Mouse (Mus musculus) lung, embryonic 14.5 days (tissue): ENCODE data around the gene Tor1b. TPM values are rescaled to one million over a fixed set of nuclear protein-coding genes. Genes with fewer than 3 reads are reported as not detected.
A peak's percentile ranks its signal among the peaks of the same experiment; 100 is the strongest.
"Not testable (repeated sequence)": the region's sequence is repeated elsewhere in the genome, so short reads cannot be mapped to it uniquely, and the experiment has no call there.

Source experiments
- ATAC-seq: fragments of 200-750 bp; cut with Nextera tagmentation; 2 replicates; pipeline ENCODE4 v1.8.0; 2017; ENCODE audit warnings: mild to moderate bottlenecking, moderate TSS enrichment, moderate library complexity; ENCODE audit not compliant: insufficient read depth
- DNase-seq: peaks from one replicate; pipeline ENCODE4 v3.0.0-alpha.2; 2015
- H3K27ac ChIP-seq: fragments of 300-500 bp; sonication (generic); 2 replicates; pipeline ENCODE4 v1.5.1; 2014; ENCODE audit warnings: low read depth, mild to moderate bottlenecking, moderate library complexity
- H3K27me3 ChIP-seq: fragments of 300-500 bp; sonication (generic); 2 replicates; pipeline ENCODE4 v1.6.1; 2014; ENCODE audit warnings: low read length, control low read depth; ENCODE audit not compliant: insufficient read depth
- H3K36me3 ChIP-seq: fragments of 300-500 bp; sonication (generic); 2 replicates; pipeline ENCODE4 v1.6.1; 2014; ENCODE audit warnings: control low read depth; ENCODE audit not compliant: insufficient read depth
- H3K4me1 ChIP-seq: fragments of 300-500 bp; sonication (generic); 2 replicates; pipeline ENCODE4 v1.6.1; 2014; ENCODE audit warnings: antibody characterized with exemption, control low read depth; ENCODE audit not compliant: insufficient read depth
- H3K4me2 ChIP-seq: fragments of 300-500 bp; sonication (generic); 2 replicates; pipeline ENCODE4 v1.6.1; 2014; ENCODE audit warnings: mild to moderate bottlenecking
- H3K4me3 ChIP-seq: fragments of 300-500 bp; sonication (generic); 2 replicates; pipeline ENCODE4 v1.5.1; 2014; ENCODE audit warnings: low read depth, low read length
- H3K9ac ChIP-seq: fragments of 300-500 bp; sonication (generic); 2 replicates; pipeline ENCODE4 v1.6.1; 2014
- H3K9me3 ChIP-seq: fragments of 300-500 bp; sonication (generic); 2 replicates; pipeline ENCODE4 v1.6.1; 2016; ENCODE audit warnings: low read depth, low read length, control low read depth
- CTCF ChIP-seq: IDR thresholded peaks from 2 replicates; pipeline ENCODE4 v1.5.1; 2016; ENCODE audit warnings: antibody characterized with exemption, low read depth
- WGBS: fragments of 180-500 bp; shearing (Covaris S2); extraction: QIAGEN DNeasy Blood & Tissue Kit; methylation state at CpG from one replicate; pipeline ENCODE4 v1.1.7; 2014; 5-methylcytosine and 5-hydroxymethylcytosine counted together
- polyA plus RNA-seq: library from polyadenylated mRNA; unstranded; fragments of >200 nt; fragmentation: Nextera tagmentation; extraction: Ambion mirVana; gene quantifications from 2 replicates; pipeline ENCODE4 v1.2.1, GENCODE M21; 2014

Gene Tor1b
- polyA plus RNA-seq, 1 experiment from 2014 or later: 41.0 TPM

GRCm38 (mm10) chr2:30931922-30932321 is 20.8 kb upstream of the Tor1b start:
- no peak overlapping the region for H3K4me3 ChIP-seq
- WGBS: 72% methylated on average over 3 of the region's 3 CpGs
- no peaks in the 10 kb centered on the region for H3K36me3 ChIP-seq
- H3K4me2 ChIP-seq: no peak overlapping the region
- no peaks in the 10 kb centered on the region for H3K27me3 ChIP-seq
- H3K4me1 ChIP-seq: peaks cover 15% of the 10 kb centered on the region
- ATAC-seq (no peak), DNase-seq (no peak)
- no peak overlapping the region for H3K9ac ChIP-seq
- H3K9me3 ChIP-seq: no peaks in the 10 kb centered on the region
- TF ChIP-seq CTCF: no peak
- no peak overlapping the region for H3K27ac ChIP-seq

GRCm38 (mm10) chr2:30933032-30933431 is 19.7 kb upstream of the Tor1b start:
- no peaks in the 10 kb centered on the region for H3K27me3 ChIP-seq
- WGBS: 59% methylated on average over 6 of the region's 6 CpGs
- H3K9me3 ChIP-seq: no peaks in the 10 kb centered on the region
- ATAC-seq (no peak), DNase-seq (no peak)
- no peak overlapping the region for H3K4me3 ChIP-seq
- no peaks in the 10 kb centered on the region for H3K36me3 ChIP-seq
- H3K27ac ChIP-seq: no peak overlapping the region
- no peak overlapping the region for H3K9ac ChIP-seq
- H3K4me1 ChIP-seq: peaks cover 9% of the 10 kb centered on the region
- no peak for TF ChIP-seq CTCF
- no peak overlapping the region for H3K4me2 ChIP-seq

- no peaks in the 10 kb centered on the region for H3K36me3 ChIP-seq
- H3K9me3 ChIP-seq: no peaks in the 10 kb centered on the region
- no peak overlapping the region for H3K4me2 ChIP-seq
- ATAC-seq (no peak), DNase-seq (peak; percentile 92)
- H3K4me1 ChIP-seq: peaks cover 7% of the 10 kb centered on the region; the same call in 1 of the 2 replicates
- peak; percentile 95 for TF ChIP-seq CTCF
- H3K4me3 ChIP-seq: no peak overlapping the region
- 19% methylated on average over 7 of the region's 7 CpGs for WGBS
- H3K9ac ChIP-seq: no peak overlapping the region
- H3K27me3 ChIP-seq: no peaks in the 10 kb centered on the region
- H3K27ac ChIP-seq: no peak overlapping the region
Measured at GRCm38 (mm10) chr2:30933917-30934450, 18.8 kb upstream of the Tor1b start.

GRCm38 (mm10) chr2:30936808-30937207 is 16.0 kb upstream of the Tor1b start:
- 79% methylated on average over 3 of the region's 3 CpGs for WGBS
- Histone ChIP-seq H3K27me3 (no peaks in the 10 kb centered on the region), H3K36me3 (no peaks in the 10 kb centered on the region), H3K4me2 (no peak overlapping the region), H3K9ac (no peak overlapping the region), H3K27ac (no peak overlapping the region), H3K9me3 (no peaks in the 10 kb centered on the region), H3K4me1 (no peaks in the 10 kb centered on the region), H3K4me3 (no peak overlapping the region)
- TF ChIP-seq CTCF: no peak
- no peak for ATAC-seq
- no peak for DNase-seq

- Histone ChIP-seq H3K4me2 (no peak overlapping the region), H3K9me3 (no peaks in the 10 kb centered on the region), H3K36me3 (no peaks in the 10 kb centered on the region), H3K4me3 (no peak overlapping the region), H3K4me1 (no peaks in the 10 kb centered on the region), H3K9ac (no peak overlapping the region), H3K27me3 (no peaks in the 10 kb centered on the region), H3K27ac (no peak overlapping the region)
- WGBS: 58% methylated on average over 8 of the region's 8 CpGs
- no peak for TF ChIP-seq CTCF
- ATAC-seq (no peak), DNase-seq (peak; percentile 28)
Measured at GRCm38 (mm10) chr2:30937731-30938130, 15.0 kb upstream of the Tor1b start.

- Histone ChIP-seq H3K4me1 (no peaks in the 10 kb centered on the region), H3K27ac (no peak overlapping the region), H3K27me3 (no peaks in the 10 kb centered on the region), H3K4me2 (no peak overlapping the region), H3K4me3 (no peak overlapping the region), H3K9me3 (no peaks in the 10 kb centered on the region), H3K9ac (no peak overlapping the region), H3K36me3 (no peaks in the 10 kb centered on the region)
- ATAC-seq (no peak), DNase-seq (no peak)
- no peak for TF ChIP-seq CTCF
- 36% methylated on average over 4 of the region's 4 CpGs for WGBS
Measured at GRCm38 (mm10) chr2:30938574-30938991, 14.2 kb upstream of the Tor1b start.

- H3K4me1 ChIP-seq: no peaks in the 10 kb centered on the region
- no peak for TF ChIP-seq CTCF
- no peak overlapping the region for H3K27ac ChIP-seq
- no peaks in the 10 kb centered on the region for H3K36me3 ChIP-seq
- WGBS: 84% methylated on average over 5 of the region's 5 CpGs
- H3K27me3 ChIP-seq: no peaks in the 10 kb centered on the region
- H3K4me2 ChIP-seq: no peak overlapping the region
- no peak overlapping the region for H3K4me3 ChIP-seq
- DNase-seq: no peak
- no peak overlapping the region for H3K9ac ChIP-seq
- H3K9me3 ChIP-seq: no peaks in the 10 kb centered on the region
- ATAC-seq: no peak
Measured at GRCm38 (mm10) chr2:30941586-30941985, 11.2 kb upstream of the Tor1b start.

GRCm38 (mm10) chr2:30942116-30942515 is 10.6 kb upstream of the Tor1b start:
- H3K4me3 ChIP-seq, DNase-seq: not testable (repeated sequence)
- peak overlapping the region; percentile 52; the same call in 1 of the 2 replicates for H3K4me2 ChIP-seq

More at GRCm38 (mm10) chr2:30942116-30942515, 10.6 kb upstream of the Tor1b start:
- WGBS: 33% methylated on average over 7 of the region's 7 CpGs
- not testable (repeated sequence) for H3K9me3 ChIP-seq, H3K9ac ChIP-seq, H3K27me3 ChIP-seq, H3K36me3 ChIP-seq, H3K27ac ChIP-seq, ATAC-seq, H3K4me1 ChIP-seq
